Mouse (Mus musculus): Measurements from ENCODE around the gene CN725425. TPM values are rescaled to one million over a fixed set of nuclear protein-coding genes. Genes with fewer than 3 reads are reported as not detected.

The CN725425 gene
- polyA plus RNA-seq (2015; fragmentation: Nextera tagmentation; extraction: Ambion mirVana) = not detected in 2 replicates

DNA sequence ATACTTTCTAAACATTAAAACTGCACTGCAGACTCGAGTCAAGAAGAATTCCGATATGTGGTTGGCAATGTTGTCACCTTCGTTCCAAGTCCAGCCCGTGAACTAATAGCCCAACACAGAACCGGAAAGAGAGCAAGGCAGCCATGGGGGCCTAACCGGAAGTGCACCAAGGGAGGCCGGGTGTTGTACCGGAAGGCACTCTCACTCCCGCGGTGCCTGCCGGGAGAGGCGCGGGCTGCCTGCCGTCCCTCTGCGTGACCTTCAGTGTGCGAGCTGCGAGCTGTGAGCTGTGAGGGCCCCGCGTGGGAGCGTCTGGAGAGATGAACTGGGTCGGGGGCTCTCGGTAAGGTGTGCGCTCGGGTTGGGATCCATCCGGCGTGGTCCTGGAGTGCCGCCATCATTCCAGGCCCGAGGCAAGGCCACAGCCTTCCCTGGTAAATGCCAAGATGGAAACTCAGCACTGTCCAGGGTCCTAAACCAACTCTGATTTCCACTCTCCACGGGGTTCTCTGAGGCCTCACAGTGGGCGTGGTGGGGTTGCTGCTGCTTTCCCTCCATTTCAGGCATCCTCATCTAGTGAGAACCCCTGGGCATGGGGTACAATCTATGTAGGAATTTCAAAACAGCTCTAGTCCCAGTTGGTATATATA is at the start of gene CN725425:
Gene CN725425, plus strand, starts transcription at position 239 of the 650 bp plus-strand sequence.
- H3K4me3 ChIP-seq (replicated peaks) = no peak within 1 kb of the TSS
- H3K4me2 ChIP-seq = no peak within 1 kb of the TSS
- H3K9me3 ChIP-seq (replicated peaks) = no peaks in the 10 kb centered on the region
- H3K9ac ChIP-seq = no peak within 1 kb of the TSS
- no peak for ATAC-seq (ENCODE audit: low read depth)
- WGBS (ENCODE audit: insufficient replicate concordance) = 81% methylated on average over 30 of the region's 30 CpGs
- no peak within 1 kb of the TSS for H3K27ac ChIP-seq
- H3K27me3 ChIP-seq = no peaks in the 10 kb centered on the region
- no peak for DNase-seq
- H3K4me1 ChIP-seq (replicated peaks) = peaks cover 3% of the 10 kb centered on the region
- H3K36me3 ChIP-seq = no peaks in the 10 kb centered on the region

DNA sequence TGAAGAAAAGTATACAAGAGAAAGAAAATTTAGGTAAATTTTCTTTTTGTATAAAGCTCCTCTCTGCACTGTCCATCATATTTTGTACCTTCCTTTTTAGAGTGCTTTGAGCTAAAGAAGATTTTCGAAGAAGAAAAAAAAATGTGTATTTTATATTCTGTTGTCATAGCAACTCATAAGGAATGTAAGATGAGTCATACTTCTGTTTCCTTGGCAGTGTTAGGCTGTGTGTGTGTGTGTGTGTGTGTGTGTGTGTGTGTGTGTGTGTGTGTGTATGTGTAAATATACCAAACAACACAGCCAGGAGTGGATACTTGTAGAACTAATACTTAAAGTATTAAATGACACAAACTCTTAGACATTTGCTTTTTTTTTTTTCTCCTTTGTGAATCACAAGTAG is 46.7 kb upstream of the CN725425 start:
- Histone ChIP-seq H3K9ac (no peak overlapping the region), H3K4me3 (replicated peaks) (no peak overlapping the region), H3K9me3 (replicated peaks) (no peaks in the 10 kb centered on the region), H3K27me3 (no peaks in the 10 kb centered on the region), H3K4me1 (replicated peaks) (no peaks in the 10 kb centered on the region), H3K27ac (no peak overlapping the region), H3K4me2 (no peak overlapping the region), H3K36me3 (no peaks in the 10 kb centered on the region)
- ATAC-seq (ENCODE audit: low read depth) (no peak), DNase-seq (no peak)
- 41% methylated on average over 1 of the region's 1 CpGs for WGBS (ENCODE audit: insufficient replicate concordance)

GRCm38 (mm10) chr15:91153311-91153710 is 46.0 kb upstream of the CN725425 start:
- no peak overlapping the region for H3K27ac ChIP-seq
- no peaks in the 10 kb centered on the region for H3K27me3 ChIP-seq
- H3K36me3 ChIP-seq = no peaks in the 10 kb centered on the region
- 65% methylated on average over 3 of the region's 3 CpGs for WGBS (ENCODE audit: insufficient replicate concordance)
- H3K4me2 ChIP-seq = no peak overlapping the region
- no peaks in the 10 kb centered on the region for H3K9me3 ChIP-seq (replicated peaks)
- DNase-seq = no peak
- no peak overlapping the region for H3K4me3 ChIP-seq (replicated peaks)
- H3K9ac ChIP-seq = no peak overlapping the region
- H3K4me1 ChIP-seq (replicated peaks) = no peaks in the 10 kb centered on the region
- no peak for ATAC-seq (ENCODE audit: low read depth)

GRCm38 (mm10) chr15:91161153-91161552 is 38.1 kb upstream of the CN725425 start:
- Histone ChIP-seq H3K4me1 (replicated peaks) (no peaks in the 10 kb centered on the region), H3K9ac (no peak overlapping the region), H3K36me3 (no peaks in the 10 kb centered on the region), H3K27ac (no peak overlapping the region), H3K4me3 (replicated peaks) (no peak overlapping the region), H3K4me2 (no peak overlapping the region), H3K27me3 (no peaks in the 10 kb centered on the region), H3K9me3 (replicated peaks) (no peaks in the 10 kb centered on the region)
- no peak for DNase-seq
- 65% methylated on average over 5 of the region's 5 CpGs for WGBS (ENCODE audit: insufficient replicate concordance)
- ATAC-seq (ENCODE audit: low read depth) = no peak

DNA sequence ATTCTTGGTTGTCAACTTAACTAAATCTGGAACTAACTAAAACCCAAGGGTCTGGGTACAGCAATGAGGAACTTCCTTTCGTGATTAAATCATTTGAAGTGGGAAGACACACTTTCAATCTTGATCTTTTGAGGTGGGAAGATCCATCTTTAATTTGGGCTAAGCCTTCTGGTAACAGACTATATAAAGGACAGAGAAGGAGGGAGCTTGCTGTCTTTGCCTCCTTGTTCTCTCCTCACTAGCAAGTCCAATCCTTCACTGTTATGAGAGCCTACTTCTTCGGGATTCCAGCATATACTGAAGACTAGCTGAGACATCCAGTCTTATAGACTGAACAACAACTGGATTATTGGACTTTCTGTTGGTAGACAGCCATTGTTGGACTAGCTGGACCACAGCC is 35.8 kb upstream of the CN725425 start:
- H3K27ac ChIP-seq = no peak overlapping the region
- no peak overlapping the region for H3K4me3 ChIP-seq (replicated peaks)
- H3K9ac ChIP-seq = no peak overlapping the region
- no peak for DNase-seq
- no peaks in the 10 kb centered on the region for H3K36me3 ChIP-seq
- H3K4me2 ChIP-seq = no peak overlapping the region
- WGBS (ENCODE audit: insufficient replicate concordance) = 46% methylated on average over 2 of the region's 2 CpGs
- H3K4me1 ChIP-seq (replicated peaks) = no peaks in the 10 kb centered on the region
- ATAC-seq (ENCODE audit: low read depth) = no peak
- H3K27me3 ChIP-seq = no peaks in the 10 kb centered on the region
- H3K9me3 ChIP-seq (replicated peaks) = no peaks in the 10 kb centered on the region

GRCm38 (mm10) chr15:91165021-91165420 is 34.3 kb upstream of the CN725425 start:
- no peak overlapping the region for H3K27ac ChIP-seq
- H3K27me3 ChIP-seq = no peaks in the 10 kb centered on the region
- no peaks in the 10 kb centered on the region for H3K9me3 ChIP-seq (replicated peaks)
- 1% methylated on average over 5 of the region's 5 CpGs for WGBS (ENCODE audit: insufficient replicate concordance)
- H3K4me1 ChIP-seq (replicated peaks) = no peaks in the 10 kb centered on the region
- H3K4me2 ChIP-seq = no peak overlapping the region
- no peak overlapping the region for H3K4me3 ChIP-seq (replicated peaks)
- no peak for DNase-seq
- peak; percentile 45; the same call in 1 of the 2 replicates for ATAC-seq (ENCODE audit: low read depth)
- H3K36me3 ChIP-seq = no peaks in the 10 kb centered on the region
- no peak overlapping the region for H3K9ac ChIP-seq

DNA sequence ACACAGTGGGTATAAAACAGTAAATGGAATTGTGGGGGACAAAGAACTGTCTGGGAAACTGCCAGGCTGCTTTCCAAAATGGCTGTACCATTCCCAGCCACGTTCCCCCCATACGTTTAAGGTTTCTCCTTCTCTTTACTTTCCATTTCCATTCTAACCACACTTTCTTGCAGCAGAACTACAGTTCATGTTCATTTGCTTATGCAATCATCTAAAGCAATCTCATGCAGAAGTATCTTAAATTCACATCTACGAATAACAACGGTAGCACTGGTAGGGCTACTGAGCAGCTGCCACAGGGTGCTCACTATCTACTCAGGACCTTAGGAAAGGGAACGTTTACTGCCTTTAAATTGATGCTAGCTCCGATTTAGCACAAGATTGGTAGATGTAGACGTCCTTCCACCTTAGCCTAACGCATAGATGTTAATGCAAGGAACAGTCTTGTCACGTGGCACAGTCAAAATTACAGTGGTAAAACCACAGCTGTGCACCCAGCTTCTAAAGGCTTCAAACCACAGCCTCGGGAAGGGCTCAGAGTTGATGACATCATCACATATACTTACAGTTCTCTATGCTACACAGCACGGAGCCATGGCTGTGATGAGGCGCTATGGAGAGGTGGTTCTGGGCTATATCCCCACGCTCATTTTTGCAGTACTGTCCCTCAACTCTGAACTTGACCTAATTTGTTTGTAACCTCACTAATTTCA is 31.3 kb upstream of the CN725425 start:
- WGBS (ENCODE audit: insufficient replicate concordance) = 59% methylated on average over 13 of the region's 13 CpGs
- no peak overlapping the region for H3K4me2 ChIP-seq
- H3K4me1 ChIP-seq (replicated peaks) = no peaks in the 10 kb centered on the region
- no peak overlapping the region for H3K27ac ChIP-seq
- H3K4me3 ChIP-seq (replicated peaks) = no peak overlapping the region
- no peaks in the 10 kb centered on the region for H3K36me3 ChIP-seq
- peak; percentile 57 for ATAC-seq (ENCODE audit: low read depth)
- H3K27me3 ChIP-seq = no peaks in the 10 kb centered on the region
- no peak overlapping the region for H3K9ac ChIP-seq
- no peak for DNase-seq
- H3K9me3 ChIP-seq (replicated peaks) = no peaks in the 10 kb centered on the region

DNA sequence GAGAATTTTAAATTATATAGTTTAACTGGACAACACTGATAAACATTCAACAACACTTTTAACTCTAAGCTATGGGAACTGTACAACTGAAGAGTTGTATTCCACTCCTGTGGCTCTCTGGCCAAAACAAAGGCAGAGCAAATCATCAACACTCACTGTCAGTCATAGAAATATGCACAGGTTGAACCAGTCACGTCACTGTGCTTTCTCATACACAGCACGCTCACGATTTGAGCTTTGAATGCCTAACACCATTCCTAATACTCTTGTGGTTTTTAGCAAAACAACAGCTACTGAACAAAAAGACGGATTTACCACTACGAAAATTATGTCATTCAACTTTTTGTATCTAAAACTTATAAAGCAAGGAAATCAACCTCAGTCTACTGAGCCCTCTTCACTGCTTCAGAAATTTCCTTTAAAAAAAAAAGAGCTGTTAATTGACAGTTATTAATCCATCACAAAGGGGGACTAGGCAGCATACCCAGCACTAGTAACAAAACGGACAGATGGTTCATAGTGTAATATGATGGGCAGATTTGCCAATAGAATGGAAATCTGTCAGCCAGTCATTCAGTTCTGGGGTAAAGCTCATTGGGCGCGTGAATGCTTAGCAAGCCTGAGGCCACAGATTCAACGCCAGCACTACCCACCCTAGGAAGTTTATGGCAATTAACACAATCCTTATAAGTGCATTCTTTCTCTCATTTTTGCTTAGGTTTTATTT is 28.5 kb upstream of the CN725425 start:
- no peaks in the 10 kb centered on the region for H3K36me3 ChIP-seq
- no peak overlapping the region for H3K4me3 ChIP-seq (replicated peaks)
- H3K4me1 ChIP-seq (replicated peaks) = no peaks in the 10 kb centered on the region
- H3K27ac ChIP-seq = no peak overlapping the region
- DNase-seq = no peak
- H3K9me3 ChIP-seq (replicated peaks) = no peaks in the 10 kb centered on the region
- WGBS (ENCODE audit: insufficient replicate concordance) = 65% methylated on average over 9 of the region's 9 CpGs
- no peak for ATAC-seq (ENCODE audit: low read depth)
- no peaks in the 10 kb centered on the region for H3K27me3 ChIP-seq
- no peak overlapping the region for H3K4me2 ChIP-seq
- no peak overlapping the region for H3K9ac ChIP-seq

DNA sequence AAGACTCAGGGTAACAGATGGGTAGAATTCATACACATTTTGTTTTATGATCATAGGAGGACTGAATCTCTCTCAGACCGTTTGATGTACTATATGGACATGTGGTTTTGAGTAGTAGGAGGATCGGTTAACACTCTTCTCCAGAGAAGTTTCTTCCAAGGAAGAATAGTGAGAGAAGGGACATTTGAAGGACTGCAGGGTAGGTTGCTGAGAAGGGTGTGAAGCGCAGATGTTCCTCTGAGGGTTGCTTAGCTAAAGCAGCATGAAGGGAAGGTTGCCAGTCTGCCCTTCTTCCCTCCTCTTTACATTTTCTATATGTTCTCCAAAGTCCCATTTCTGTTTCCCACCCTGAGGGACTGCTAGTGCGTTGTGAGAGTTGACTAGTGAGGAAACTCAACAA is 28.0 kb upstream of the CN725425 start:
- no peak for DNase-seq
- no peaks in the 10 kb centered on the region for H3K4me1 ChIP-seq (replicated peaks)
- no peaks in the 10 kb centered on the region for H3K27me3 ChIP-seq
- no peak overlapping the region for H3K9ac ChIP-seq
- WGBS (ENCODE audit: insufficient replicate concordance) = 53% methylated on average over 4 of the region's 4 CpGs
- H3K9me3 ChIP-seq (replicated peaks) = no peaks in the 10 kb centered on the region
- no peak for ATAC-seq (ENCODE audit: low read depth)
- no peak overlapping the region for H3K4me2 ChIP-seq
- no peak overlapping the region for H3K27ac ChIP-seq
- no peak overlapping the region for H3K4me3 ChIP-seq (replicated peaks)
- no peaks in the 10 kb centered on the region for H3K36me3 ChIP-seq

- Histone ChIP-seq H3K27ac (no peak overlapping the region), H3K4me2 (no peak overlapping the region), H3K4me1 (replicated peaks) (no peaks in the 10 kb centered on the region), H3K4me3 (replicated peaks) (no peak overlapping the region), H3K9ac (no peak overlapping the region), H3K36me3 (no peaks in the 10 kb centered on the region), H3K9me3 (replicated peaks) (no peaks in the 10 kb centered on the region), H3K27me3 (no peaks in the 10 kb centered on the region)
- ATAC-seq (ENCODE audit: low read depth) = no peak
- no peak for DNase-seq
- 67% methylated on average over 4 of the region's 4 CpGs for WGBS (ENCODE audit: insufficient replicate concordance)
Measured at GRCm38 (mm10) chr15:91172193-91172592, 27.1 kb upstream of the CN725425 start.

DNA sequence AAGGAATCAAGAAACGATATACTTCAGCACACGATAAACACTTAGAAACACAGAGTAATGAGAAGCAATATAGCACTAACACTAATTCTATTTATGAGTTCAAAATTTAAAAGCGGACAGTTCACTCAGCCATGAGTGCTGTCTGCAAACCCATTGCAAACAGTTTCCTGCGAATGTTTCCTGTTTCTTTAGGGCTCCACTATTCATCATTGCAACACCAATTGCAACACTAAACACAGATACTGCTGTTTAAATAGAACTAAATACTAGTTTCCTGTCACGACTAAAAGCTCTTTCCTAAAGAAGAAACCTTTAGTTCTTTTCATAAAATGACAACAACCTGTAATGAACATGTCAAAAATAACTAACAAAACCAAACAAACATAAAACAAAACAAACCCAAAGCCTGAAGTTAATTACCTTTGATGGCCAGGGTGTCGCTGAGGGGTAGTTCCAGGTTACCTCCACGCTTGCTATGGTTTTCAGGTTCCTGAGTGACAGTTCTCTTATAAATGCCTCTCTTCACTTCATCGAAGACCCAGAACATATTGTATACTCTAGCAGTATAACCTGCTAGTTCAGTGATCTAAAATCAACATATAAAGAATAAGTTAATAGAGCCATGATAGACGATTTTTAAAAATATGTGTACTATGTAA is 20.5 kb upstream of the CN725425 start:
- H3K4me3 ChIP-seq (replicated peaks) = no peak overlapping the region
- no peak overlapping the region for H3K27ac ChIP-seq
- 33% methylated on average over 9 of the region's 9 CpGs for WGBS (ENCODE audit: insufficient replicate concordance)
- no peaks in the 10 kb centered on the region for H3K36me3 ChIP-seq
- H3K4me2 ChIP-seq = no peak overlapping the region
- H3K9ac ChIP-seq = no peak overlapping the region
- no peaks in the 10 kb centered on the region for H3K9me3 ChIP-seq (replicated peaks)
- H3K4me1 ChIP-seq (replicated peaks) = no peaks in the 10 kb centered on the region
- ATAC-seq (ENCODE audit: low read depth) (no peak), DNase-seq (no peak)
- H3K27me3 ChIP-seq = no peaks in the 10 kb centered on the region

Measured in liver, embryonic 13.5 days (tissue).